In genomic region chr19:55125456-55125855, GRCm38 (mm10) we compare ENCODE assay signal across 26 mouse cellular contexts. TPM values are rescaled to one million over a fixed set of nuclear protein-coding genes. Genes with fewer than 3 reads are reported as not detected.
DNase-seq lines count a peak whose midpoint lies in the region; ATAC-seq and TF ChIP-seq lines count a peak whose summit lies in the region.
"Had no signal": no experiment of that assay in that cellular context is flagged by ENCODE, and none has a peak within 500 bp of the region (broad histone marks: within the 10 kb centered on the region; RNA-seq: fewer than 3 reads in every experiment).

No protein-coding gene starts in this region.

- no peaks in the 10 kb centered on the region for H3K9me3 ChIP-seq in hindbrain, embryonic 10.5 days
- no peaks in the 10 kb centered on the region for H3K9me3 ChIP-seq in hindbrain, embryonic 13.5 days
- no peaks in the 10 kb centered on the region for H3K9me3 ChIP-seq in lung, postnatal 0 days (ENCODE audit: low read length)
- no peaks in the 10 kb centered on the region for H3K9me3 ChIP-seq in liver, embryonic 13.5 days (replicated peaks)
- H3K9me3 ChIP-seq: forebrain, embryonic 13.5 days; heart, embryonic 15.5 days; neural tube, embryonic 15.5 days had no signal

- no peak for TF ChIP-seq EP300 in lung, postnatal 0 days (IDR thresholded peaks at IDR 0.05)

- H3K4me3 ChIP-seq in hindbrain, embryonic 10.5 days = no peak overlapping the region
- no peak overlapping the region for H3K4me3 ChIP-seq in hindbrain, embryonic 13.5 days
- peak overlapping the region; percentile 4; the same call in 1 of the 2 replicates for H3K4me3 ChIP-seq in lung, postnatal 0 days (ENCODE audit: low read depth, low read length)
- H3K4me3 ChIP-seq in liver, embryonic 13.5 days (replicated peaks) = peak overlapping the region; percentile 42
- H3K4me3 ChIP-seq: forebrain, embryonic 13.5 days; heart, embryonic 15.5 days; neural tube, embryonic 15.5 days had no signal

- no peaks in the 10 kb centered on the region for H3K36me3 ChIP-seq in hindbrain, embryonic 10.5 days
- H3K36me3 ChIP-seq in hindbrain, embryonic 13.5 days = no peaks in the 10 kb centered on the region
- H3K36me3 ChIP-seq in lung, postnatal 0 days (ENCODE audit: insufficient read depth, low read length) = no peaks in the 10 kb centered on the region
- no peaks in the 10 kb centered on the region for H3K36me3 ChIP-seq in liver, embryonic 13.5 days
- H3K36me3 ChIP-seq: heart, embryonic 15.5 days; neural tube, embryonic 15.5 days had no signal

- ATAC-seq in hindbrain, embryonic 13.5 days (ENCODE audit: low FRiP score) = no peak
- ATAC-seq in lung, postnatal 0 days = no peak
- no peak for ATAC-seq in liver, embryonic 13.5 days (ENCODE audit: low read depth)
- ATAC-seq: CD4-positive, CD25-positive, alpha-beta regulatory T cell, adult 4 months; forebrain, embryonic 13.5 days; hindbrain, embryonic 16.5 days had no signal

- H3K9ac ChIP-seq in hindbrain, embryonic 13.5 days = no peak overlapping the region
- H3K9ac ChIP-seq in lung, postnatal 0 days (replicated peaks; ENCODE audit: low read depth) = no peak overlapping the region
- H3K9ac ChIP-seq in liver, embryonic 13.5 days = peak overlapping the region; percentile 53; the same call in 1 of the 2 replicates
- H3K9ac ChIP-seq: forebrain, embryonic 13.5 days; heart, embryonic 15.5 days; lung, embryonic 14.5 days; neural tube, embryonic 15.5 days had no signal

- 85% methylated on average over 3 of the region's 3 CpGs for WGBS in hindbrain, embryonic 10.5 days
- 92% methylated on average over 3 of the region's 3 CpGs for WGBS in hindbrain, embryonic 13.5 days
- WGBS in lung, postnatal 0 days = 64% methylated on average over 3 of the region's 3 CpGs
- WGBS in liver, embryonic 13.5 days (ENCODE audit: insufficient replicate concordance) = 49% methylated on average over 3 of the region's 3 CpGs

- H3K27me3 ChIP-seq in hindbrain, embryonic 10.5 days (ENCODE audit: insufficient read depth, poor library complexity, severe bottlenecking) = no peaks in the 10 kb centered on the region
- H3K27me3 ChIP-seq in hindbrain, embryonic 13.5 days = no peaks in the 10 kb centered on the region
- H3K27me3 ChIP-seq in lung, postnatal 0 days (replicated peaks; ENCODE audit: insufficient read depth, low read length) = no peaks in the 10 kb centered on the region
- H3K27me3 ChIP-seq in liver, embryonic 13.5 days = no peaks in the 10 kb centered on the region
- H3K27me3 ChIP-seq: forebrain, embryonic 13.5 days; heart, embryonic 15.5 days; neural tube, embryonic 15.5 days had no signal

- no peak for DNase-seq in hindbrain, embryonic 10.5 days (ENCODE audit: low spot score)
- no peak for DNase-seq in lung, postnatal 0 days (ENCODE audit: low spot score)
- no peak for DNase-seq in lung, postnatal 14 days
- DNase-seq in liver, embryonic 13.5 days = no peak
- no peak for DNase-seq in cerebellum, adult 11 months
- DNase-seq in right cerebral cortex, postnatal 4 days = no peak
- DNase-seq: adrenal gland, postnatal 14 days; cerebellum, adult 9-10 months; heart, postnatal 4 days; kidney, adult 11 months; lung, embryonic 14.5 days; right cerebral cortex, adult 18-20 months had no signal

- H3K4me2 ChIP-seq in hindbrain, embryonic 13.5 days = no peak overlapping the region
- peak overlapping the region; percentile 39 for H3K4me2 ChIP-seq in lung, postnatal 0 days (replicated peaks; ENCODE audit: low read depth, low read length)
- H3K4me2 ChIP-seq in liver, embryonic 13.5 days = peak overlapping the region; percentile 52
- H3K4me2 ChIP-seq: forebrain, embryonic 13.5 days; heart, embryonic 15.5 days; lung, embryonic 14.5 days; midbrain, embryonic 11.5 days; neural tube, embryonic 15.5 days had no signal

- H3K4me1 ChIP-seq in hindbrain, embryonic 10.5 days (replicated peaks) = peaks cover 45% of the 10 kb centered on the region
- H3K4me1 ChIP-seq in hindbrain, embryonic 13.5 days (replicated peaks) = peaks cover 29% of the 10 kb centered on the region
- peaks cover 6% of the 10 kb centered on the region; the same call in 1 of the 2 replicates for H3K4me1 ChIP-seq in lung, postnatal 0 days (ENCODE audit: insufficient read depth, low read depth, low read length)
- H3K4me1 ChIP-seq in liver, embryonic 13.5 days (replicated peaks) = peaks cover 20% of the 10 kb centered on the region

- no peak for TF ChIP-seq CTCF in lung, postnatal 0 days (IDR thresholded peaks at IDR 0.05)

- peak overlapping the region; percentile 59; the same call in 1 of the 2 replicates for H3K27ac ChIP-seq in hindbrain, embryonic 10.5 days
- no peak overlapping the region for H3K27ac ChIP-seq in hindbrain, embryonic 13.5 days
- H3K27ac ChIP-seq in lung, postnatal 0 days (ENCODE audit: low read length) = no peak overlapping the region
- no peak overlapping the region for H3K27ac ChIP-seq in liver, embryonic 13.5 days
- H3K27ac ChIP-seq: forebrain, embryonic 13.5 days; heart, embryonic 15.5 days; kidney, postnatal 0 days; macrophage; neural tube, embryonic 15.5 days; stomach, postnatal 0 days had no signal

RNA-seq across cellular contexts. Expression of gene Gpam, which starts 1.6 kb away (rescaled TPM):
- 20.1 and 20.5 TPM in 2 replicates for polyA plus RNA-seq in hindbrain, embryonic 10.5 days (2016; fragmentation: Nextera tagmentation; extraction: Ambion mirVana)
- polyA plus RNA-seq in hindbrain, embryonic 13.5 days (2015; fragmentation: Nextera tagmentation; extraction: Ambion mirVana) = 22.5 and 22.8 TPM in 2 replicates
- 41.4 and 51.8 TPM in 2 replicates for polyA plus RNA-seq in lung, postnatal 0 days (2015; fragmentation: Nextera tagmentation; extraction: Ambion mirVana)
- polyA plus RNA-seq in liver, embryonic 13.5 days (2015; fragmentation: Nextera tagmentation; extraction: Ambion mirVana) = 16.6 and 21.5 TPM in 2 replicates

RNA-seq across cellular contexts. Expression of gene Tectb, which starts 55.1 kb away (rescaled TPM):
- not detected in 2 replicates for polyA plus RNA-seq in hindbrain, embryonic 10.5 days (2016; fragmentation: Nextera tagmentation; extraction: Ambion mirVana)
- polyA plus RNA-seq in hindbrain, embryonic 13.5 days (2015; fragmentation: Nextera tagmentation; extraction: Ambion mirVana) = 0.45 and 0.75 TPM in 2 replicates
- 0.21 and 0.27 TPM in 2 replicates for polyA plus RNA-seq in lung, postnatal 0 days (2015; fragmentation: Nextera tagmentation; extraction: Ambion mirVana)
- not detected in 2 replicates for polyA plus RNA-seq in liver, embryonic 13.5 days (2015; fragmentation: Nextera tagmentation; extraction: Ambion mirVana)
- polyA plus RNA-seq: CD4-positive, CD25-positive, alpha-beta regulatory T cell, adult 4 months; embryonic facial prominence, embryonic 11.5 days; heart, embryonic 15.5 days; hindbrain, embryonic 16.5 days; large intestine, adult 2 months; limb, embryonic 11.5 days; lung, embryonic 14.5 days; macrophage; neural tube, embryonic 15.5 days; small intestine, adult 2 months had no signal

Comparison
In these comparisons a context has a peak if more than half of its experiments do, and no peak if none do; other contexts are left out.
1. H3K4me3 ChIP-seq: peak in lung, postnatal 0 days (single experiment) and liver, embryonic 13.5 days (single experiment); none in hindbrain, embryonic 10.5 days (single experiment) and hindbrain, embryonic 13.5 days (single experiment).